Mouse (Mus musculus): ENCODE measurements around the gene Mrm2.

Gene Mrm2

GRCm38 (mm10) chr5:140342880-140343279, 11.2 kb upstream of the Mrm2 start:
- no peak for DNase-seq (ENCODE audit: low spot score in 2 of 2)

GRCm38 (mm10) chr5:140339836-140340235, 8.1 kb upstream of the Mrm2 start:
- DNase-seq (ENCODE audit: low spot score in 2 of 2): no peak

- DNase-seq (ENCODE audit: low spot score in 2 of 2): no peak
These were observed 7.1 kb upstream of the Mrm2 start for GRCm38 (mm10) chr5:140338779-140339178.

- DNase-seq (ENCODE audit: low spot score in 2 of 2): no peak
These were observed 5.0 kb upstream of the Mrm2 start for GRCm38 (mm10) chr5:140336680-140337079.

- no peak for DNase-seq (ENCODE audit: low spot score in 2 of 2)
These were observed 1.9 kb upstream of the Mrm2 start for GRCm38 (mm10) chr5:140333631-140334030.

GRCm38 (mm10) chr5:140332519-140332918, 821 bp upstream of the Mrm2 start:
- no peak for DNase-seq (ENCODE audit: low spot score in 2 of 2)

GRCm38 (mm10) chr5:140324058-140324457, 7.6 kb downstream of the Mrm2 start:
- no peak for DNase-seq (ENCODE audit: low spot score in 2 of 2)

- DNase-seq (ENCODE audit: low spot score in 2 of 2): no peak
These were observed 9.7 kb downstream of the Mrm2 start for GRCm38 (mm10) chr5:140321756-140322575.

GRCm38 (mm10) chr5:140321042-140321755, 10.5 kb downstream of the Mrm2 start, which contains the start of the genes Mad1l1 and Nudt1:
Gene Mad1l1 (minus strand): TSS chr5:140321552.
Gene Nudt1 (plus strand): TSS chr5:140321656.
- peak; percentile 87 to 88 for DNase-seq (ENCODE audit: low spot score in 2 of 2)

GRCm38 (mm10) chr5:140316716-140317115, 15.0 kb downstream of the Mrm2 start:
- no peak for DNase-seq (ENCODE audit: low spot score in 2 of 2)

GRCm38 (mm10) chr5:140307602-140308001, 24.1 kb downstream of the Mrm2 start:
- DNase-seq (ENCODE audit: low spot score in 2 of 2): no peak

GRCm38 (mm10) chr5:140306016-140306415, 25.7 kb downstream of the Mrm2 start:
- no peak for DNase-seq (ENCODE audit: low spot score in 2 of 2)

- no peak for DNase-seq (ENCODE audit: low spot score in 2 of 2)
These were observed 33.4 kb downstream of the Mrm2 start for GRCm38 (mm10) chr5:140298291-140298690.

GRCm38 (mm10) chr5:140292152-140292551, 39.5 kb downstream of the Mrm2 start:
- peak in 1 of 2 experiments; percentile 56 for DNase-seq (ENCODE audit: low spot score in 2 of 2)

- no peak for DNase-seq (ENCODE audit: low spot score in 2 of 2)
These were observed 42.5 kb downstream of the Mrm2 start for GRCm38 (mm10) chr5:140289161-140289560.

- no peak for DNase-seq (ENCODE audit: low spot score in 2 of 2)
These were observed 43.4 kb downstream of the Mrm2 start for GRCm38 (mm10) chr5:140288287-140288686.

- DNase-seq (ENCODE audit: low spot score in 2 of 2): no peak
These were observed 46.9 kb downstream of the Mrm2 start for GRCm38 (mm10) chr5:140284761-140285160.

GRCm38 (mm10) chr5:140284011-140284410, 47.7 kb downstream of the Mrm2 start:
- no peak for DNase-seq (ENCODE audit: low spot score in 2 of 2)

GRCm38 (mm10) chr5:140282900-140283299, 48.8 kb downstream of the Mrm2 start:
- DNase-seq (ENCODE audit: low spot score in 2 of 2): no peak

GRCm38 (mm10) chr5:140282376-140282775, 49.3 kb downstream of the Mrm2 start:
- DNase-seq (ENCODE audit: low spot score in 2 of 2): no peak

- no peak for DNase-seq (ENCODE audit: low spot score in 2 of 2)
These were observed 51.5 kb downstream of the Mrm2 start for GRCm38 (mm10) chr5:140280205-140280604.

All from frontal cortex, postnatal 14 days (tissue).